Mouse (Mus musculus) neural tube, embryonic 11.5 days (tissue): ENCODE measurements at regions not wholly inside any gene's neighbourhood (a gene's known extent, or its start where the extent isn't known, plus 50 kb on each side); places are given as distances from the start of the nearest gene placed in this dataset.

Source experiments
- ATAC-seq: fragments of 200-750 bp; cut with Nextera tagmentation; 2 replicates; pipeline ENCODE4 v1.8.0; 2017; ENCODE audit warnings: moderate number of reproducible peaks, mild to moderate bottlenecking, moderate TSS enrichment, moderate library complexity; ENCODE audit not compliant: insufficient read depth, low FRiP score, low TSS enrichment
- DNase-seq: peaks from one replicate; pipeline ENCODE4 v3.0.0-alpha.2; 2015; ENCODE audit warnings: low spot score
- H3K27ac ChIP-seq: fragments of 300-500 bp; sonication (generic); 2 replicates; pipeline ENCODE4 v1.5.1; 2014; ENCODE audit warnings: low read depth, mild to moderate bottlenecking, low read length
- H3K27me3 ChIP-seq: fragments of 300-500 bp; sonication (generic); 2 replicates; pipeline ENCODE4 v1.6.1; 2014; ENCODE audit warnings: mild to moderate bottlenecking, low read length, mixed read lengths; ENCODE audit not compliant: control insufficient read depth, insufficient read depth
- H3K36me3 ChIP-seq: fragments of 300-500 bp; sonication (generic); 2 replicates; pipeline ENCODE4 v1.6.1; 2014; ENCODE audit warnings: mild to moderate bottlenecking, low read length, moderate library complexity, mixed read lengths; ENCODE audit not compliant: control insufficient read depth, insufficient read depth
- H3K4me1 ChIP-seq: fragments of 300-500 bp; sonication (generic); 2 replicates; pipeline ENCODE4 v1.6.1; 2014; ENCODE audit warnings: low read length, mixed read lengths; ENCODE audit not compliant: control insufficient read depth, insufficient read depth
- H3K4me2 ChIP-seq: fragments of 300-500 bp; sonication (generic); 2 replicates; pipeline ENCODE4 v1.6.1; 2014; ENCODE audit warnings: low read depth, mild to moderate bottlenecking, moderate library complexity
- H3K4me3 ChIP-seq: fragments of 300-500 bp; sonication (generic); 2 replicates; pipeline ENCODE4 v1.5.1; 2014; ENCODE audit warnings: low read depth, low read length
- H3K9ac ChIP-seq: fragments of 300-500 bp; sonication (generic); 2 replicates; pipeline ENCODE4 v1.6.1; 2014; ENCODE audit warnings: mild to moderate bottlenecking, low read length
- H3K9me3 ChIP-seq: fragments of 300-500 bp; sonication (generic); 2 replicates; pipeline ENCODE4 v1.6.1; 2016; ENCODE audit warnings: low read length; ENCODE audit not compliant: control insufficient read depth
- WGBS: fragments of 180-500 bp; shearing (Covaris S2); extraction: QIAGEN DNeasy Blood & Tissue Kit; methylation state at CpG from one replicate; pipeline ENCODE4 v1.1.7; 2014; 5-methylcytosine and 5-hydroxymethylcytosine counted together

GRCm38 (mm10) chr13:101980171-101980835 lies 212.3 kb upstream of the Pik3r1 start:
- H3K4me1 ChIP-seq, result no peaks in the 10 kb centered on the region
- H3K4me3 ChIP-seq, result no peak overlapping the region
- H3K27me3 ChIP-seq, result no peaks in the 10 kb centered on the region
- WGBS, result 65% methylated on average over 4 of the region's 4 CpGs
- H3K4me2 ChIP-seq, result no peak overlapping the region
- H3K9ac ChIP-seq, result no peak overlapping the region
- H3K27ac ChIP-seq, result no peak overlapping the region
- H3K36me3 ChIP-seq, result no peaks in the 10 kb centered on the region
- no peaks in the 10 kb centered on the region for H3K9me3 ChIP-seq
- ATAC-seq (no peak), DNase-seq (no peak)

GRCm38 (mm10) chr13:101988637-101989413 lies 220.8 kb upstream of the Pik3r1 start:
- WGBS, result 83% methylated on average over 9 of the region's 9 CpGs
- Histone ChIP-seq H3K9ac (no peak overlapping the region), H3K4me2 (no peak overlapping the region), H3K27me3 (no peaks in the 10 kb centered on the region), H3K4me3 (no peak overlapping the region), H3K9me3 (no peaks in the 10 kb centered on the region), H3K36me3 (no peaks in the 10 kb centered on the region), H3K27ac (no peak overlapping the region), H3K4me1 (no peaks in the 10 kb centered on the region)
- ATAC-seq (no peak), DNase-seq (no peak)

GRCm38 (mm10) chr13:101991729-101992128 lies 223.7 kb upstream of the Pik3r1 start:
- DNase-seq (no peak), ATAC-seq (no peak)
- H3K27me3 ChIP-seq, result no peaks in the 10 kb centered on the region
- H3K9me3 ChIP-seq, result no peaks in the 10 kb centered on the region
- 80% methylated on average over 1 of the region's 1 CpGs for WGBS
- H3K4me3 ChIP-seq, result no peak overlapping the region
- H3K27ac ChIP-seq, result no peak overlapping the region
- no peaks in the 10 kb centered on the region for H3K36me3 ChIP-seq
- no peaks in the 10 kb centered on the region for H3K4me1 ChIP-seq
- no peak overlapping the region for H3K4me2 ChIP-seq
- H3K9ac ChIP-seq, result no peak overlapping the region

GRCm38 (mm10) chr13:101994779-101995178 lies 226.8 kb upstream of the Pik3r1 start:
- no peaks in the 10 kb centered on the region for H3K9me3 ChIP-seq
- no peaks in the 10 kb centered on the region for H3K27me3 ChIP-seq
- no peak for ATAC-seq
- DNase-seq, result no peak
- H3K36me3 ChIP-seq, result no peaks in the 10 kb centered on the region
- no peak overlapping the region for H3K9ac ChIP-seq
- 49% methylated on average over 3 of the region's 3 CpGs for WGBS
- no peaks in the 10 kb centered on the region for H3K4me1 ChIP-seq
- H3K27ac ChIP-seq, result no peak overlapping the region
- H3K4me3 ChIP-seq, result no peak overlapping the region
- no peak overlapping the region for H3K4me2 ChIP-seq

- H3K9ac ChIP-seq, result no peak overlapping the region
- no peaks in the 10 kb centered on the region for H3K27me3 ChIP-seq
- no peaks in the 10 kb centered on the region for H3K9me3 ChIP-seq
- no peaks in the 10 kb centered on the region for H3K36me3 ChIP-seq
- H3K27ac ChIP-seq, result no peak overlapping the region
- H3K4me3 ChIP-seq, result no peak overlapping the region
- H3K4me1 ChIP-seq, result no peaks in the 10 kb centered on the region
- WGBS, result 96% methylated on average over 2 of the region's 2 CpGs
- no peak overlapping the region for H3K4me2 ChIP-seq
- ATAC-seq (no peak), DNase-seq (no peak)
These were observed 227.5 kb upstream of the Pik3r1 start for GRCm38 (mm10) chr13:101995529-101995928.

GRCm38 (mm10) chr13:101996144-101996543 lies 228.1 kb upstream of the Pik3r1 start:
- no peak for ATAC-seq
- 65% methylated on average over 5 of the region's 5 CpGs for WGBS

GRCm38 (mm10) chr13:101997415-101997814 lies 229.4 kb upstream of the Pik3r1 start:
- Histone ChIP-seq H3K4me3 (no peak overlapping the region), H3K4me2 (no peak overlapping the region), H3K27me3 (no peaks in the 10 kb centered on the region), H3K9ac (no peak overlapping the region), H3K4me1 (no peaks in the 10 kb centered on the region), H3K9me3 (no peaks in the 10 kb centered on the region), H3K36me3 (no peaks in the 10 kb centered on the region), H3K27ac (no peak overlapping the region)
- DNase-seq (no peak), ATAC-seq (no peak)
- WGBS, result 93% methylated on average over 2 of the region's 2 CpGs

More at GRCm38 (mm10) chr13:101996144-101996543, 228.1 kb upstream of the Pik3r1 start:
- Histone ChIP-seq H3K4me3 (no peak overlapping the region), H3K9me3 (no peaks in the 10 kb centered on the region), H3K36me3 (no peaks in the 10 kb centered on the region), H3K9ac (no peak overlapping the region), H3K27ac (no peak overlapping the region), H3K4me1 (no peaks in the 10 kb centered on the region), H3K4me2 (no peak overlapping the region), H3K27me3 (no peaks in the 10 kb centered on the region)
- DNase-seq, result no peak

- 96% methylated on average over 5 of the region's 5 CpGs for WGBS
- Histone ChIP-seq H3K4me1 (no peaks in the 10 kb centered on the region), H3K9ac (no peak overlapping the region), H3K4me2 (no peak overlapping the region), H3K4me3 (no peak overlapping the region), H3K9me3 (no peaks in the 10 kb centered on the region), H3K27me3 (no peaks in the 10 kb centered on the region), H3K36me3 (no peaks in the 10 kb centered on the region), H3K27ac (no peak overlapping the region)
- ATAC-seq (no peak), DNase-seq (no peak)
These were observed 238.5 kb upstream of the Pik3r1 start for GRCm38 (mm10) chr13:102006565-102006964.

- no peak for DNase-seq
- Histone ChIP-seq H3K9me3 (no peaks in the 10 kb centered on the region), H3K36me3 (no peaks in the 10 kb centered on the region), H3K4me1 (no peaks in the 10 kb centered on the region), H3K9ac (no peak overlapping the region), H3K4me3 (no peak overlapping the region), H3K4me2 (no peak overlapping the region), H3K27me3 (no peaks in the 10 kb centered on the region), H3K27ac (no peak overlapping the region)
- ATAC-seq, result no peak
- WGBS, result 81% methylated on average over 2 of the region's 2 CpGs
These were observed 243.9 kb upstream of the Pik3r1 start for GRCm38 (mm10) chr13:102011965-102012364.
